Mouse (Mus musculus) forelimb bud, embryonic 11.5 days (tissue): Measurements from ENCODE around the gene Ubxn4.
"Not testable (repeated sequence)": the region's sequence is repeated elsewhere in the genome, so short reads cannot be mapped to it uniquely, and the experiment has no call there.

Experiments
- DNase-seq: peaks from one replicate; pipeline ENCODE4 v3.0.0-alpha.2; 2012; ENCODE audit warnings: low read depth, low spot score

Ubxn4 gene

GRCm38 (mm10) chr1:128243627-128243995, at the start of gene Ubxn4:
Ubxn4 (plus strand) TSS chr1:128243964.
- no peak for DNase-seq

DNA sequence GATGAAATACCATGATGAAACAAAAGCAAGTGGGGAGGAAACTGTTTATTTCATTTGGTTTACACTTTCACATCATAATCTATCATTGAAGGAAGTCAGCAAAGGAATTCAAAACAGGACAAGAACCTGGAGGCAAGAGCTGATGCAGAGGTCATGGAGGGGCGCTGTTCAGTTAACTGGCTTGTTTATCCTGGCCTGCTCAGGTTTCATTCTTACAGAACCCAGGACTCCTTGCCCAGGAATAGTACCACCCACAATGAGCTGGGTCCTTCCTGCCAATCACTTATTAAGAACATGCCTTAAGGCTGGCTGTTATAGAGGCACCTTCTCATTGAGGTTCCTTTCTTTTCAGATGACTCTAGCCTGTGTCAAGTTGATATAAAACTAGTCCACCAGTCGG, 49.8 kb upstream of the Ubxn4 start:
- DNase-seq: no peak

DNA sequence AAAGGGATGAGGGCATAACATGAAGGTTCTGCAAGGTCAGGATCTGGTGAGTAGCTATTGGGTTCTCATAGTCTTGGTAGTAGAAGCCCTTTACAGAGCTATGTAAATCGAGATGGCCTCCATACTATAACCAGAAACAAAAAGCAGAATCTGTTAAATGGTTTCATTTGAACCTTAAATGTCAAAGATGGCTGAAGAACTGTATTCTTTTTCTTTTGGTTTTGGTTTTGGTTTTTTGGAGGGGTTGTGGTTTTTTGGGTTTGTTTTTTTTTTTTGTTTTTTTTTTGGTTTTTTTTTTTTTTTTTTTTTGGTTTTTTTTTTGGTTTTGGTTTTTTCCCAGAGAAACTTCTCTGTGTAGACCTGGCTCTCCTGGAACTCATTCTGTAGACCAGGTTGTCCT, 46.4 kb upstream of the Ubxn4 start:
- no peak for DNase-seq

GRCm38 (mm10) chr1:128213261-128213660, 30.5 kb upstream of the Ubxn4 start:
- peak; percentile 38 for DNase-seq

GRCm38 (mm10) chr1:128221886-128222285, 21.9 kb upstream of the Ubxn4 start:
- no peak for DNase-seq

- peak; percentile 8 for DNase-seq
Measured at GRCm38 (mm10) chr1:128223304-128223703, 20.5 kb upstream of the Ubxn4 start.

DNA sequence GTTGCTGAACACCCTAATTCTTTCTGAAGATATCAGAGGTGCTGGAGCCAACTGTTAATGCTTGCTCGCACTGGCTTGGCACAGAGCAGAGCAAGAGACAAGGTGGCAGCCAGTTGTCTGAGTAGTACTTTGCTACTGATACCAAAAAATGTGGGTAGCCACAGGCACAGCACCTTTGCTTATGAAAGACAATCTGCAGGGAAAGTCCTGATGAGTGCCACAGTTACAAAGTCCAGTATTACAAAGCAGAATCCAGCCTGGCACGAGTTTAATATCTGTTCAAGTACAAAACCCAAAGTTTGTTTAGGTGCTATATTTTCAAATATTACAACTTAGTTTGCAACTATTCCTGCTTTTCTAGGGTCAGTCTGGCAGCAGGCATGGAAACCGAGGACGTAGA, 8.6 kb upstream of the Ubxn4 start:
- no peak for DNase-seq

- peak; percentile 96 for DNase-seq
Measured at GRCm38 (mm10) chr1:128243996-128244726, 397 bp downstream of the Ubxn4 start.

DNA sequence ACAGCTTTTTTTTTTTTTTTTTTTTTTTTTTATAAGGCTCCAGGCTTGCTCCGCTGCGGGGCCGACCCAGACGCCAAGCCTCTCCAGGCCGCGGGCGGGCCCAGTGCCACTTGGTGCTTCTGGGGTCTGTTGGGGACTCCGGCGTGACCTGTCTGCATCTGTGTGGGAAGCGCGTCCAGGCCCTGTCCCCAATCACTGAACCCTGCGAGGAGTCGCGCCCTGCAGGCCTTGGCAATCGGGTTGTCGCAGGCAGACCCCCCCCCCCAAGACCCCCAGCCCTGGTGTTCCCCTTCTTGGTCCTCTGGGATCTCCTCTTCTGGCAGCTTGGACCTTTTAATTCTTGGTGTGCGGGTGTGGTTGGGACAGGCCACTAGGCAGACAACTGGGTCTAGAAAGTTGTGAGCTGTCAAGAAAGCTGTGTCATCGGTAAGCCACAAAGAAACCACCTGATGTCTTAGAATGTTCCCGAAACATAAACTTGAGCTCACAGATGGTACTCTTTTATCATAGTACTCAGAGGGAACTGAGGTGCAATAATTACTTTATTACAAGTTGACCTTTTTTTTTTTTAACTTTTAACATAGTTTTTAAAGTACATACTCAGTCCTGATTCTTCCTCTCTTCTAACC, 1.1 kb downstream of the Ubxn4 start:
- DNase-seq: no peak

- not testable (repeated sequence) for DNase-seq
Measured at GRCm38 (mm10) chr1:128267061-128267460, 23.3 kb downstream of the Ubxn4 start.

GRCm38 (mm10) chr1:128270731-128271130, 27.0 kb downstream of the Ubxn4 start:
- DNase-seq: no peak

GRCm38 (mm10) chr1:128275908-128276307, 32.1 kb downstream of the Ubxn4 start:
- no peak for DNase-seq

GRCm38 (mm10) chr1:128278563-128278962, 34.8 kb downstream of the Ubxn4 start:
- DNase-seq: no peak

DNA sequence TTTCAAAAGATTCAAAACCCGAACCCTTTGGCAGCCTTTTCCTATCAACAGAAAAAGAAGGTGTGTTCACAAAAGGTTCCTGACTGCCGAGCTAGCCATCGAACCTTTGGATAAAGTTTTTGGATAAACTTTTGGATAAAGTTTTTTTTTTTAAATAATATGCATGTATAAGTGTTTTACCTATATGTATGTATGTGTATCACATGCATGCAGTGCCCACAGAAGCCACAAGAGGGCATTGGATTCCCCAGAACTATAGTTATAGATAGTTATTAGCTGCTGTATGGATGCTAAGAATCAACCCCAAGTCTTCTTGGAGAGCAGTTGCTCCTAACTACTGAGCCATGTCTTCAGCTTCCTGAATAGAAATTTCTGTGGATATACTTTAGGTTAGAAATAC, 38.0 kb downstream of the Ubxn4 start:
- no peak for DNase-seq

GRCm38 (mm10) chr1:128282924-128283323, 39.2 kb downstream of the Ubxn4 start:
- DNase-seq: no peak

GRCm38 (mm10) chr1:128284157-128284690, 40.5 kb downstream of the Ubxn4 start:
- DNase-seq: no peak

- DNase-seq: no peak
Measured at GRCm38 (mm10) chr1:128285136-128285535, 41.4 kb downstream of the Ubxn4 start.

- DNase-seq: no peak
Measured at GRCm38 (mm10) chr1:128290295-128290694, 46.5 kb downstream of the Ubxn4 start.

- no peak for DNase-seq
Measured at GRCm38 (mm10) chr1:128293524-128293923, 49.8 kb downstream of the Ubxn4 start.

GRCm38 (mm10) chr1:128295296-128295695, 51.5 kb downstream of the Ubxn4 start:
- no peak for DNase-seq

- DNase-seq: no peak
Measured at GRCm38 (mm10) chr1:128295717-128296528, 52.2 kb downstream of the Ubxn4 start.

- DNase-seq: no peak
Measured at GRCm38 (mm10) chr1:128303900-128304299, 60.1 kb downstream of the Ubxn4 start.
